Mouse (Mus musculus): Measurements from ENCODE around the gene 5730480H06Rik.
A peak's percentile ranks its signal among the peaks of the same experiment; 100 is the strongest.

Gene 5730480H06Rik

DNA sequence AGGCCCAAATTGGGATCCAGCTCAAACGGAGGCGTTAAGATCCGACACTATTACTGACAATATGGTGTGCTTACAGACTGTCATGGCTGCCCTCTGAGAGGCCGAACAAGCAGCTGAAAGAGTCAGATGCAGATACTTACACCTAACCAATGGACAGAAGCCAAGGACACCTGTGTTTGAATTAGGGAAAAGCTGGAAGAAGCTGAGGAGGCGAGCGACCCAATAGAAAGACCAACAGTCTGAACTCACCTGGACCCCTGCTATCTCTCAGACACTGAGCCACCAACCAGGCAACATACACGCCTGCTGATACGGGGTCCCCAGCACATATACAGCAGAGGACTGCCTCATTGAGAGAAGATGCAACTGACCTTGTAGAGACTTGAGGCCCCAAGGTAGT is at the start of gene 5730480H06Rik:
5730480H06Rik (plus strand) TSS at position 301 of the 400 bp plus-strand sequence.
- DNase-seq = no peak

DNA sequence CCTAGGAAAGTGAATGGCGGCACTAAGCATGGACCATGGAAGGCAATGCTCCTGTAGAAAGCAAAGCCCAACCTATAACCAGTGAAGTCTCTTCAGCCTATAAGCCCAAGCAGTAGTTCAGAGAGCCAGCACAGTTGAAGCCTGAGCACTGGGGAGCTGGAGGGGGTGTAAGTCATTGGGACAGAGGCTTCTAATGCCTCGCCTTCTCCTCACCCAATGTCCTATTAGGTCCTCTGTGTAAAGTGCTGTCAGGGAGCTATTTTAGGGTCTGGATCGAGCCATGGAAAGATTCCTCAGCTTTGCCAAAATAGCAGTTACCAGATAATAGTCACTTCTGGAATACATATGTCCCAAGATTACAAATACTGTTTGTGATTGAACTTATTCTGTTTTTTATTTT is 26.6 kb upstream of the 5730480H06Rik start:
- no peak for DNase-seq

DNA sequence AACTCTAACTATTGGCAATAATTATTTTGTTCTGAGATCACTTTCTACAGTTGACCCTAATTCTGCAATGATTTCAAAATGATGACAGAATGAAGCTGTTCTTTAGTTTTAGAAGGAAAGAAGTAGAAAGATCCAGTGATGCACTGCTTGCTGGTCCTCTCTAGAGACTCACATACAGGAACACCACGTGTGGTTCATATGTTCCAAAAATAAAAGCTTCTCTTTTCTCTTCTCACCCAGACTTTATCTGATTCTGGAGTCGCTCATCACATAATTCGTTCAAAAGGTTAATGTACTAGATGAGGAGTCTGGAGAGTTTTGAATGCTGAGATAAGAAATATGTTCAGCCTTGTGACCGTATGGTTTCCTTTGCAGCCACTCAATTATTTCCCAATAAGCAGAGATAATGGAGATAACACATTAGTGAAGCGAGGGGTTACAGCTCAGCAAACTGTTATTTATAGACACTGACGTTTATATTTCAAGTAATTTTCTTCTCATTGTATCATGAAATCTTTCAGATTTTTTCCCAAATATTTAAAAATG is 12.6 kb upstream of the 5730480H06Rik start:
- DNase-seq = no peak

DNA sequence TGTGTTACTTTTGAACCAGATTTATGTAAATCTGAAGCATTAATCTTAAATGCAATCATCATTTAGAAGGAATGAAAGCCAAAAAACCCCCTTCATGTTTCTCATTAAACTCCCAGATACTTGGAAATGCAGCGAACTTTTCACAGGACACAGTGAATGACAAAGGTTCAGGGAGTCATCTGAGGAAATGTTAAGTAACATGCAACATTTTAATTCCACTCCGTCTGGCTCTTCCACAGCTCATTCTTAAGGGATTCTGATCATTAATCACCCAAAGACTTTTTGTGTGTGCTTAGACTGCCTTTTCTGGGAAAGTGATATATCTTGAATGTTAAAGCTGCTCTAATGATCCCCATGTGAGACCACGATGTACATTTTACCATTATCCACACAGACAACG is 7.2 kb upstream of the 5730480H06Rik start:
- DNase-seq = no peak

DNA sequence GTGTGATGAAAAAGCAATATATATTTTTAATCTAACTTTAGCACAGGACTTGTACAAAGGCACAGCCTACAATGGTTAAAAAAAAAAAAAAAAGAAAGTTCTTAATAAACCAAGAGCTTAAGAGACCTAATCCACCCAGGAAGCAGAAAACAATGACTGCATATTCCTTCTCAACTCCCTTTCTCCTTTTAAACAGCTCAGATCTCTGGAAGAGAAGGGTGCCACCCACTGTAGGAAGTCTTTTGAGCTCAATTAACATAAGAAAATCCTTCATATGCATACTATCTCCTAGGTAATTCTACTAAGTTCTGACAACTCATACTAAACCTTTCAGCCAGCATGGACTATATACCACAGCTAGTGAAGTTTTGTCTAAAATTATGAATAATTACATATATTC is 1.5 kb upstream of the 5730480H06Rik start:
- no peak for DNase-seq

DNA sequence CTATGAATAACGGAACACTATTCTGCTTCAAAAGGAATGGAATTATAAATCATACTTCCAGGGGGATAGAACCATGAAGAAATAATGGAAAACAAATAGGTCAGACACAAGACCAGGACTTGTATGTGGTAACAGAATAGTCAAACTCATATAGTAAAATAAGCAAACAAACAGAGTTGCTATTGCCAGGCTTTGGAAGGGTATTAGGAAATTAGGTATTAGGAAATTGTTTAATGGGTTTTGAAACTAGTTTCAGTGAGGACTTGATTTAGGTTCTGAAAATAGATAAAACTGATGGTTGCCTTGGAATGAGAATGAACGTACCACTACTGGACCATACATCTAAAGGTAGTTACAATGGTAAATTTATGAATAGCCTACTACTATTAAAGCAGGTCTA is 2.0 kb downstream of the 5730480H06Rik start:
- no peak for DNase-seq

DNA sequence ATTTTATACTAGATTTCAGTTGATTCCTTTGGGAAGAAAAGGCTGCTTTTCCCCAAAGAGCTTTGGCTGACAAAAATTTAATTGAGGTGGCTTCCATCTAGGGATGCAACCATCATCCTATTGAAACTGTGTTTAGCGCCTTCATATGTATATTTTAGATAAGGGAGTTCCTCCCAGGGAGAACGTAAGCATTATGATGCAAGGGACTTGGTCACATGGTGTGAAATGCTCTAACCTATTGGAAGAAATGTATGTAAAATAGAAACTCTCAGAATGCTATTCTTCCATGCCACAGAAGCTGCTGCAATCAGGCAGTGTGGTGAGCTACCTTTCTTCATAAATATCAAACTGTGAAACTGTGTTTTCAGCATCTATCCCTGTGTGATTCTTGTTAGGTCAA is 3.1 kb downstream of the 5730480H06Rik start:
- no peak for DNase-seq

DNA sequence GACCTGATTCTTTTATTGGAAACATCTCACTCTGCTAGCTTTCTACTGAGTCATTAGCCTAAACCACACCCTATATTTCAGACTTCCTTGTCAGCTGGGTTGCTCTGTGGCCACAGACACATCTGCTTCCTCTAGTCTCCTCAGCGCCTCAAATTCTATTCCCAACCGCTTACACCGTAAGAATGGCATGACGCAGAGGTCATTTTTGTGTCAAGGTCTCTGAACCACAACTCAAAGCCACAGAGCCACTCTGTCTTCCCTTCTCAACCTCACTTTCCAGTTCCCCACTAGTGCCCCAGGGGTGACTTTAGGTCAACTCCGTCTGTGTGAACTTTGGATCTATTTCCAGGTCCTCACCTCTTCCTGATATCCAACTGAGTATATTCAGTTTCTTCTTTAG is 3.7 kb downstream of the 5730480H06Rik start:
- no peak for DNase-seq

DNA sequence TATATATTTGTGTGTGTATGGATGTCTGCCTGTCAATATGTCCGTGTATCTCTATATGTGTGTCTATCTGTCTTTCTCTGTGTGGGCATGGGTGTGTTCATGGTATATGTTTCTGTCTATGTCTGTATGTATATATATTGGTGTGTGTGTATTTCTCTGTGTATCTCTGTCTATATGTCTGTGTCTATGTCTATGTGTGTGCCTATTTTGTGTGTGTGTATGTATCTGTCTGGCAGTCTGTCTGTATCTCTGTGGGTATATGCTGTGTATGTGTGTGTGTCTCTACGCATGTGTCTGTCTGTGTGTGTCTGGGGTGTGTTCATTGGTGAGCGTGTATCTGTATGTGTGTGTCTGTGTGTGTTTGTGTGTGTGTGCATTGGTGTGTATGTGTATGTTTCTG is 5.7 kb downstream of the 5730480H06Rik start:
- no peak for DNase-seq

DNA sequence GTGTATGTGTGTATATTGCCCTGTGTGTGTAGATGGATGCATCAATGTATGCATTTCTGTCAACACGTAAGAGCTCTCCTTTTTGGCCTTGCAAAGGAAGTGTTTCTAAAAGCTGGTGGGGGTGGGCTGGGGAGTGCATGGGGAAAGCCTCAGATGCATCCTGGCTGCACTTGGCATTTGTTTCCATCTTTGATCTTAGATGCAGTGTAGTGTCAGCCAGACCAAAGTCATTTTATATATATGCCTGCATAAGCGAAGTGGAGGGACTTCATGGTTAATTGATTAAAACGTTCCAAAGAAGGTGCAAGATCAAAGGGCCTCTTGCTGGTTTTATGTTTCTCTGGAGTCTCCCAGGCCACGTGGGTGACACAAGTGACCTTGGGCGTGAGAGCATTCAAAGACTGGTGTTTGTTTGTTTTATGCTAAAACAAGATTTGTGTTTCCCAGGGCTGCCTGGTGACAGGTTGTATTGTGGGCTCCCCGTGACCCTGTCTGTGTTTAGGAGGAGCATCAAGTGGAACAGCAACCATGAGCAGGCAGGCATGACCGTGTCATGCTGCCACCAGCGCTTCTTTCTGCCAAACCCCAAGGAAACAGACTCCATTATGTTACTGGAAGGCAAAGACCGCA is 6.2 kb downstream of the 5730480H06Rik start:
- DNase-seq = peak in 1 of 2 experiments; percentile 15

DNA sequence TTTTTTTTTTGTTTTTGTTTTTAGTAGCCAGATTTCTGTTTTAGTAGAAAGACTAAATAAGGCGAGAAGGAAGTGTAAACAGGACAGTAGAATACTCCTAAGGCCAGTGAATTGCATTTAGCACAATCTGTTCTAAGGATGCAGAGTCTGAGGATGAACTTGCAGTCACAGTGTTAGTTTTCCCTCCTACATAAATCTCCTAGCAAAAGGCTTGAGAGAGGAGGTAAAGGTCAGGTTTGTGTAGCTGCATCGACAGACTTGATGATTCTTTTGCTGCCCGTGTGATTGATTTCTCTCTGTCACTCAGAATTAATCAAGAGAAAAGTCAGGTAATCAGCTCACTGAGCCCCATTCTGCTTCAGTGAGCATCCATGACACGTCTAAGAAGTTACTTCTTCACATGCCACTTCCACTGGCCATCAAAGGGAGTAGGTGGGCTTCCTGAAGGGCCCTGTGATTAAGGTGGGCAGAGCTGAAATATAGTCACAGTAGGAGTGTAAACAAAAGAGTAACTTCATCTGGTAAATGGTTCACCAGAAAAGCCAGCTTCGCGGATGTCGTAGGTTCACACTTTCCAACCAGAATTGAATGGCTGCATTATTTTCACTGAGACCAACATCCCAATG is 13.2 kb downstream of the 5730480H06Rik start:
- no peak for DNase-seq

DNA sequence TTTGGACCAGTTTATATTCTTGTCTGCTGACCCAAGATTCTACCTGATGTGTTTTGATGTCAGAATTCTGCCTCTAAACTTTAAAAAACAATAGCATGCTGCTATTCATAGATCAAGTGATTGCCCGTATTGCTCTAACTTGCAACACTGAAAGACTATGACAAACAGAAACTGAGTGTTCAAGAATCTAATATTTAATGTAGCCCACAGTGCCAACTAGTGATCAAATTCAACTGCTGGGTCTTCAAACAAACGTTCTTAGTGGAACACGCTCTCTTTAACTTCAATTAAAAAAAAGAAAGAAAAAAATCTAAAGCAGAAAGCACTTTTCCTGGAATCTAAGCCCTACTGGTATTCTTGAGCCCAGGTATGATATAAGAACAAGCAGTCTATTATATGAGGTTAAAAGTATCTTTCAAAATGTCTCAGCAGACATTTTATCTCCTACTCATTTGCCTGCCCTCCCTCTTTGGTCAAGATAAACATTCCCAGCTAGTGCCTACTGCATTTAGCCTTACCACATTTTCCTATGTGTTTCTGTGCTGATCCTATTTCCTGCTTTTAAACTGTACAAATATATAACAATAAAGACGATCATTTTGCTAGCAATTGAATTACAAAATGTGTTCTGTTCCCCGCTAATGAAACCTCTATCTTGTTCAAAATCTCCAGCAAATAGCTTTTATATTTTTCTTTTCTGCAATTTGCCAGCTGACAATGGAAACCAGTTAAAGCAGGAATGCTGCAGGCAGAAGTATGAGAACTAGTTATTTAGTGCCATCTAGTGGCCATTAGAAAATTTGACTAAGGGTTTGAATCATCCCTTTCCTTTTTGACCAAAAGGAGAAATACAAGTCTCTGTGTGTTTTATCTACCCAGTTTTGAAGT is 17.6 kb downstream of the 5730480H06Rik start:
- peak in 1 of 2 experiments; percentile 23 for DNase-seq

DNA sequence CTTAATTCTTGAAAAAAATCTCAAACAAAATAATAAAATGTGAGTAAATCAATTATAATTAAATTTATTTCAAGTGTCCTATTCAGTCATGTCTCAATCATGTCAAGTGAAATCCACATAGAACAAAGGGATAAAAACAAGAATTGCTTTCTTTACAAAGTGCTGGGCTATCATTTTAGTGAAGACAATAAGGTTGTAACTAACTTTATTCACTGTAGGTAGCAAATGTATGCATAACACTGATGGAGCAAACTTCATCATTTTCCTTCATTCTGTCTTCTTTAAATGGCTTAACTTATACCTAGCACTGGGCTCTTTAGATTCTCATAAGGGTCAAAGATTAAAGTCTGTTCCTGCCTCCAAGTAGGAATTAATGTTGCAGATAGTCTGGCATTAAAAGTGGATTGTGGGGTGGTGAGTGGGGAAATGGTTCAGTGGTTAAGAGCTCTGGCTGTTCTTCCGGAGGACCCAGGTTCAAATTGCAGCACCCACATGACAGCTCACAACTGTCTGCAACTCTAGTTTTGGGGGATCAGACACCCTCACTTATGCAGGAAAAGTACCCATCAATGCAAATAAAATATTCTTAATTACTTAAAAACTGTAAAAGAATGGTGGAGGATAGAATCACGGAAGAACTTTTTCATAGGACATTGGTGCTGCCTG is 18.4 kb downstream of the 5730480H06Rik start:
- DNase-seq = no peak

DNA sequence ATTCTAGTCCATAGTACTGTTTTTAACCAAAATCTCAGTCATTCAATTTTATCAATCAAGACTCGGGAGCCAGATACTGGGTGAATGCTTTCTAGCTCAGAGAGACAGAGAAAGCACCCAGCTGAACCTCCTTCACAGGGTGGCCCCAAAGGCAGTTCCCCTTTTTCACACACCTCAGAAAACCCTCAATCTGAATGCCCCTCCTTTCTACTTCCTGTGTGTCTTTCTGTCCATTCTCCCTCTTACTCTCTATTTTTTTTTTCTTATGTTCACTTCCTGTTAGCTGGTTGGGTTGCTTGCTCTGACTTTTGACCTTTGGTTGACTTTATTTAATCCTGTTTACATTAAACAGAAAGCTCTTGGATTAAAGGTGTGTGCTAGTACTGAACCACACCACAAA is 21.6 kb downstream of the 5730480H06Rik start:
- DNase-seq = no peak

DNA sequence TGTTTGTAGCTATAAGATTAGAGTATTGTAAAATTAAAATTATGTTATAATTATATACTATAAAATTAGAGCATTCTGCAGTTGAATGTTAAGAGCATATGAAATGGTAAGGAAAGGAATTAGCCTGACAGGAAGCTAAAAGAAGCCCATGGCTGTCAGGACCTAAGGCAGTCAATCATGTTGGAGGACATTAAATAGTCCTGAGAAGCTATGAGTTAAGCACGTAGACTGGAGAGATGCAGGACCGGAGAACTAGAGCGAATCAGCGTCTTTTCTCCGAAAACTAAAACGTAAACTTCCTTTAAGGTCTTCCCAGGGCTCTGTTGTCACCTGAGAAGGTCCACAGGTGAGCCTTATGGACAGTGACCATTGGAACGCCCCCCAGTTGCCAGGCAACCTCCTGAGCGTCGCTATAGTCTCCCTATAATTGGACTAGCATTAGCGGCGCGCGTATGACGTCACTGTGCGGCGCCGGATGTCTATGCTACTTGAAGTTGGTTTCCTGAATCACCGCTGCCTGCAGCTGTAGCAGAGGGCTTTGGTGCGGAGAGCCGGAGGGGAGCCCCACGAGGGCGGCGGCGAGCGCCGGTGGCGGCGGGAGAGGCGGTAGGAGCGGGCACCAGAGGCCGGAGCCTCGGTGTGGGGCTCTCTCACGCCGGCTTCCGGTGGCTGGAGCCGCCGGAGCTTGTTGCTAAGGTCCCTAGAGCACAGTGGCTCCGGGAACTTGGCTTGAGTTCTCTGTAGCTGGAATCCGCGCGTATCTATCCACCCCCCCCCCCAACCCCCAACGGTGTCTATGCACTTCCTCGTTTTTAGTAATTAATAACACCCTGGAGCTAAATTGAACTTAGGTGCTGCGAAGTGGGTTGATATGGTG is 44.4 kb downstream of the 5730480H06Rik start:
- DNase-seq = peak; percentile 96 to 99

DNA sequence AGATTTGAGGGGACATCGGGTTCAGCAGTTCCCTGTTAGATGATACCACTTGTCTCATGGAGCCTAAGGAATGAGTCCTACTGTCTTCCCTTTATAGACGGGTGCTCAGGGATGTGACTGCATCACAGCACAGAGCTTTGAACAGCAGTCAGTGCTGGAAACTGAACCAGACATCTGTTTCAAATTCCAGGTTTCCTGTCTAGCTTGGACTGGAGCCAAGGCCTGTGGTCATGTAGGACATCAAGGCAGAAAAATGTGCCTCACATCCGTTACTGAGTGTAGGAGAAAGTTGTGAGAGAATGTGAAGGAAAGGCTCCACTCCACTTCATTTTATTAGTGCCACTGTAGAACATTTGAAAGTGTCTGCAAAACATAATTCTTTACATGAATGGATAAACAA is 74.7 kb downstream of the 5730480H06Rik start:
- peak; percentile 7 to 27 for DNase-seq

DNA sequence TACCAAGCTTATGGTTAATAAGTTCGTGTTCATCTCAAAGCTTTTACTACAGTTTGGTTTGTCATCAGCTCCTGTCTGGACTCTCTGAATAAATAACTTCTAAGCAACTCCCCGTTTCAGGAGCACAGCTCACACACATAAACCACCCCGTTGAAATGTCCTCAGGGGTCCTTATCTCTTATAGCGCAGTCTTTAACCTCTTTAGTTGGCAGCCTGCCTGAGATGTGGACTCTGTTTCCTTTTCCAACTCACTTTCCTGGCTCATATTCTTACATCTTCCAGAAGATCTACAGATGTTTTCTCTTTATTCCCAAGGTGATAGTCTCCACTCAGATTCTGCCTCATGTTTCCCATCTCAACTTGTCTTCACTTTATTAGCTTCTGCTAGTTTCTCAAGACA is 80.5 kb downstream of the 5730480H06Rik start:
- no peak for DNase-seq

DNA sequence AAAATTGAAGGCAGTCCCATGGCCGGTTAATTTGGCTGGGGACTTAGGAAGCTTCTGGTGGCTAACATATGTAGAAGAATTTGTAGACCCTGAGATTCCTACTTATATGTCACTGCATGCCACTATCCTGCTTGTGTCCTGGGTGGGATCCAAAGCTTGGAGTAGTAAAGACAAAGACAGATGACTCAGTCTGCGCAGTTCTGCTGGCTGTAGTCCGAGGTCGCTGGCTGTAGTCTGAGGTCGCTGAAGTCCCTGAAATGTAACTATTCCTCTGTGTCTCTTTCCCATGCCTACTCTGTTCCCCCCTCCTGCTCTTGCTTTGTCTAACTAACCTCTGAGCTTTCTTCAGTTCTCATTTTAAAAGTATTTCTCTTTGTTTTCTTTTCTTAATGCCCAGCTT is 82.6 kb downstream of the 5730480H06Rik start:
- DNase-seq = peak in 1 of 2 experiments; percentile 4

DNA sequence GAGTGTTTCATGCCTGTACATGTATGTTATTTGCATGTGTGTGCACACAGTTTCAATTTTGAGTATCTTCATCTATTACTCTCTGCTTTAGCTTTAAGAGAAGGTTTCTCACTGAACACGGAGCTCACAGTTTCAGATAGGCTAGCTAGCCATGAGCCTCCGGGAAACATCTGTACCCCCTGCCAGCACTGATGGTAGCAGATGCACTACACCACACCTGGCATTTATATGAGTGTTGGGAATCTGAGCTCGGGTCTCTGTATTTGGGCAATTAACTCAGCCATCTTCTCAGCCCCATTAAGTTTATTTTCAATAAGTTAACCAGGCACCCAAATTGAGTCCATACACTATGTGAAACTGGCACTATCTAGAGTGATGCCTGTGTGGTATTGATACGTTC is 83.7 kb downstream of the 5730480H06Rik start:
- DNase-seq = no peak

DNA sequence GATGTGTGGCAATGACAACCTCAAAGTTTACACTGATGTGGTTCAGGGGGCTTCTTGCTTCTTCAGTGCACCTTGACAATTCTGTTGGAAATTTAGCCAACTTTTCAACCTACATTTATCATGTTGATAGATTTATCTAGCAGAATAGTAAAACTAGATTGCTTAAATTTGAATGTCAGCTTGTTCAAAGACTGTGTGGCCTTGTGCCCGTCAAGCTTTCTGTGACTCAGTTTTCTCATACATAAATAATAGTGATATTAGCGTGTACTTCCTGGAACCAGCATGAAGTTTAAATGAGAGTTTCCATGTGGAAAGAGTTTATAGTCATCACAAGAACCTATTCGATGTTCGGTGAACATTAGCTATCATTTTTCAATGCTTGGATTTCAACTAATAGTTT is 84.5 kb downstream of the 5730480H06Rik start:
- DNase-seq = no peak

DNA sequence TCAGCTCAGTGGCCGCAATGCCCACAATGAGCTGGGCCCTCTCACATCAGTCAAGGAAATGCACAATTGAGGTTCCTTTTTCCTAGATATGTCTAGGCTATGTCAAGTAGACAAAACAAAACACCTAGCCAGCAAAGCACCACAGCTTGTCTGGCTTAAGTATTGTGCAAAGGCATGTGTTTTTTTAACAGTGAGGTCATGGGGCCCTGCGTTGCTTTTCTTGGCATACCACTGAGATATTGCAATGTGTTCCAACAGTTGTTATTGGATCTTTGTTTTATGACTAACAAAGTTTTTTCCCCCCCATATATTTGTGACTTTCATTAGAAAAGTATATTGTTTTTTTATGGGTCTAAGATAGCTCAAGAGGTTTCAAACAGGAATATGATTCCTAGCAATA is 92.0 kb downstream of the 5730480H06Rik start:
- peak in 1 of 2 experiments; percentile 3 for DNase-seq

DNA sequence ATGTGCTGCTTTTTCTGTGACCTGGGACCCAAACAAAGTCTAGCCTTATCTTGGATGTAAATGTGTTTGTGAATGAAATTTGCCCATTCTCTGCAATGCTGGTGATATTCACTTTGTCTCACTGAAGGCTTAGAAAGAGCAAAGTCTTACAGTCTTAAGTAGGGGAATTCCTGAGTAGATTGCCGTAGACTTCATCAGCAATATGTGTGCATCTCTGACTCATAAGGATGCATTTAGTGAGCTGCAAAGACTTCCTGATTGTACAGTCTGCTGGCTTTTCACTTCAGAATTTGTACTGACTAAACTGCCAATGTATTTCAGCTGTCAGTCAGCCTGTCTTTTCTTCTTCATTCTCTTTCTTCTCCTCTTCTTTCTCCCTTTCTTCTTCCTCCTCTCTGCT is 94.2 kb downstream of the 5730480H06Rik start:
- DNase-seq = no peak
